Mouse (Mus musculus) inflammation-experienced regulatory T-cells, adult 16 weeks (primary cell): ENCODE results near the gene Gm8247. TPM values are rescaled to one million over a fixed set of nuclear protein-coding genes. Genes with fewer than 3 reads are reported as not detected.

Source experiments
- polyA plus RNA-seq: library from polyadenylated mRNA; unstranded; fragments of 100-300 nt; shearing (Covaris generic); gene quantifications from one replicate; pipeline ENCODE4 v1.2.1, GENCODE M21; 2017

The Gm8247 gene
- polyA plus RNA-seq = not detected

DNA sequence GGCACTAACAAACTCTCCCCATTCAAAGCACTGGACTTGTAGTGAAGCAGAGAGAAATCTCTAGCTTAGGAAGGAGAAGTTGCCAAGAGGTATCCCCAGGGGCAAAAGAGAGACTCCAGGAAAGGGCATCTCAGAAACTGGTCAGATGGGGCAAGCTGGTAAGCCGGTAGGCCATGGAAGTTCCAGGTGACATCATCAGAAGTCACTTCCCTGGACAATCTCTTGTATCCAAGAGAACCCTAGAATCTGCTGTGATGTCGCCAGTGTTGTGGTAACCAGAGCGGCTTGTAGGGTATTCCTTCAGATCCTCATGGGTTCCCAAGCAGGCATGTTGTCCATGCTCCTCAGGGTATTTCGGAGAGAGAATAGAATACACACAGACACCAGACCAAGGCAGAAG, at the start of gene Gm8247:
Gm8247 (plus strand) TSS at position 301 of the 400 bp plus-strand sequence.

DNA sequence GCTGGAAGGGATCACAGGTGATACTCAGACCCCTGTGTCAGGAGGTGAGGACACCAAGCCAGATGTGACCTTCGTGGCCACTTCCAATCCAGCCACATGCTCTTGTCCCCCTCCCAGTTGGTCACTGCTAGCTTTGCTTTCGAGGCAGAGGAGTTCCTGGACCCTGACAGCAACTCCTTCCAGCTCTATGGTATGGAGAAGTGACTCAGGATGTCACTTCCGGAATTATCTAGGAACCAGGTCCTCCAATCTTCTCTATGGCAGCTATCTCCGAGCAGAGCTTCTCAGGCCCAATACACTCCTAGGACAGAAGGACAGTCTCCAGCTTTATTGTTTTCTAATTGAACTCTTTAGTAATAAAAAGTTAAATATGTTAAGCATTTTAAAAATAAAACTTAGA, 44.8 kb downstream of the Gm8247 start, which contains the start of gene Gm5624:
Gm5624 (minus strand) TSS at position 202 of the 400 bp plus-strand sequence.

Other genes with a start within 250 kb of the Gm8247 start
- not detected for gene Gm5930, start 244.6 kb upstream of the Gm8247 start, polyA plus RNA-seq
- not detected for gene Gm8229, start 217.8 kb upstream of the Gm8247 start, polyA plus RNA-seq
- not detected for gene Gm3371, start 172.5 kb upstream of the Gm8247 start, polyA plus RNA-seq
- not detected for gene Gm8232, start 149.5 kb upstream of the Gm8247 start, polyA plus RNA-seq
- gene BC061237, start 90.7 kb upstream of the Gm8247 start, polyA plus RNA-seq = not detected
- gene Gm17093, start 64.9 kb upstream of the Gm8247 start, polyA plus RNA-seq = not detected
- gene Gm5624, start 44.8 kb downstream of the Gm8247 start, polyA plus RNA-seq = not detected
- gene Gm8257, start 123.3 kb downstream of the Gm8247 start, polyA plus RNA-seq = not detected
- gene Gm8267, start 167.2 kb downstream of the Gm8247 start, polyA plus RNA-seq = not detected